Comparison of ENCODE assay signal across 8 mouse cellular contexts in genomic region chr13:80885103-80885833, GRCm38 (mm10). TPM values are rescaled to one million over a fixed set of nuclear protein-coding genes. Genes with fewer than 3 reads are reported as not detected.
DNase-seq lines count a peak whose midpoint lies in the region; ATAC-seq and TF ChIP-seq lines count a peak whose summit lies in the region.

No protein-coding gene starts in this region.

- H3K4me1 ChIP-seq in hindbrain, embryonic 13.5 days (replicated peaks): peaks cover 6% of the 10 kb centered on the region

- H3K27ac ChIP-seq in hindbrain, embryonic 13.5 days: peak overlapping the region; percentile 100

- ATAC-seq in Patski: peak; percentile 81
- ATAC-seq in hindbrain, embryonic 13.5 days (ENCODE audit: low FRiP score): peak; percentile 92

- H3K4me2 ChIP-seq in hindbrain, embryonic 13.5 days: peak overlapping the region; percentile 59

- peaks cover 14% of the 10 kb centered on the region for H3K36me3 ChIP-seq in hindbrain, embryonic 13.5 days

- peak; percentile 85 for DNase-seq in Patski (ENCODE audit: low read depth, low spot score)
- peak; percentile 96 to 98 for DNase-seq in cerebellum, postnatal 14 days
- peak; percentile 91 to 94 for DNase-seq in frontal cortex, postnatal 14 days (ENCODE audit: low spot score in 2 of 2)
- peak; percentile 82 to 86 for DNase-seq in layer of hippocampus, postnatal 25 days (ENCODE audit: extremely low spot score in 1 of 2, low spot score in 1 of 2)
- DNase-seq in lung, postnatal 14 days: peak; percentile 91
- DNase-seq in ovary, postnatal 36 days (ENCODE audit: low spot score): peak; percentile 91
- peak; percentile 94 for DNase-seq in thymus, postnatal 14 days

- peak overlapping the region; percentile 100 for H3K9ac ChIP-seq in hindbrain, embryonic 13.5 days

- in situ Hi-C loops in Patski (cut with MboI; ENCODE audit: low pct_unique_long_range_greater_than_20kb): loop anchor here (5.0 kb wide), 1 partner anchor 57 kb away; no protein-coding TSS in a partner anchor

- H3K9me3 ChIP-seq in hindbrain, embryonic 13.5 days: no peaks in the 10 kb centered on the region

- CTCF ChIA-PET in Patski (lab: Charles Lee): interaction anchor here (1.4 kb wide), 1 partner anchor 138 kb away, joined by 3 read pairs; no protein-coding TSS in a partner anchor

- POLR2A ChIA-PET in Patski (lab: Charles Lee): interaction anchor here (0.7 to 1.4 kb wide), 4 partner anchors 78 to 845 kb away, joined by 3 to 5 read pairs (median 4); no protein-coding TSS in a partner anchor

- no peaks in the 10 kb centered on the region for H3K27me3 ChIP-seq in Patski
- no peaks in the 10 kb centered on the region for H3K27me3 ChIP-seq in hindbrain, embryonic 13.5 days

- 1% methylated on average over 47 of the region's 47 CpGs for WGBS in hindbrain, embryonic 13.5 days

- peak overlapping the region; percentile 80 for H3K4me3 ChIP-seq in hindbrain, embryonic 13.5 days

- TF ChIP-seq CTCF in Patski (IDR thresholded peaks at IDR 0.05): no peak

RNA-seq across cellular contexts. Expression of gene Arrdc3, which starts 2.1 kb away (rescaled TPM):
- polyA plus RNA-seq in Patski (2021): 31.2 TPM
- polyA plus RNA-seq in hindbrain, embryonic 13.5 days (2015; fragmentation: Nextera tagmentation; extraction: Ambion mirVana): 49.3 and 49.9 TPM in 2 replicates
- total RNA-seq in layer of hippocampus, postnatal 25 days (2021): 10 to 100 TPM; 39.3 to 43.5 TPM

Comparison
In these comparisons a context has a peak if more than half of its experiments do, and no peak if none do; other contexts are left out.
1. Peak in every context shown above with its lines: DNase-seq, ATAC-seq, H3K4me3 ChIP-seq and H3K27ac ChIP-seq.